Mouse (Mus musculus) olfactory bulb, adult 2 months (tissue): ENCODE results near the gene Ap4e1.

Source experiments
- CTCF ChIP-seq: fragments of 200-500 bp; IDR thresholded peaks from 2 replicates; pipeline ENCODE4 v1.5.1; 2012; ENCODE audit warnings: low read depth, mild to moderate bottlenecking, low read length, moderate library complexity; ENCODE audit not compliant: insufficient read depth
- POLR2A ChIP-seq: fragments of 200-500 bp; IDR thresholded peaks from 2 replicates; pipeline ENCODE4 v1.6.1; 2012; ENCODE audit warnings: mild to moderate bottlenecking, low read depth, low read length, moderate library complexity; ENCODE audit not compliant: insufficient read depth

GRCm38 (mm10) chr2:127077611-127078010 is 69.1 kb downstream of the Ap4e1 start:
- TF ChIP-seq CTCF (no peak), POLR2A (no peak)
